Mouse (Mus musculus) mammary gland, adult 2 months (tissue): ENCODE data around the gene Vmn1r223. TPM values are rescaled to one million over a fixed set of nuclear protein-coding genes. Genes with fewer than 3 reads are reported as not detected.

ENCODE experiments used
- polyA plus RNA-seq: library from polyadenylated mRNA; depleted of rRNA; stranded (reverse); fragments of >200 nt; gene quantifications from 2 replicates; pipeline ENCODE4 v1.2.3, GENCODE M21; 2012; ENCODE audit warnings: low replicate concordance; rRNA removed

Vmn1r223 gene
- polyA plus RNA-seq: not detected in 2 replicates

GRCm38 (mm10) chr13:23246834-23247233 lies at the start of gene Vmn1r223:
Gene Vmn1r223, plus strand, starts transcription at chr13:23247134.

GRCm38 (mm10) chr13:23213827-23214226 lies 33.1 kb upstream of the Vmn1r223 start, which contains the start of gene Vmn1r221:
Gene Vmn1r221, plus strand, starts transcription at chr13:23214127.

GRCm38 (mm10) chr13:23235847-23236246 lies 11.1 kb upstream of the Vmn1r223 start, which contains the start of gene Vmn1r222:
Gene Vmn1r222, minus strand, starts transcription at chr13:23235947.

Other genes with a start within 250 kb of the Vmn1r223 start
- not detected in 2 replicates for gene Vmn1r213, start 239.5 kb upstream of the Vmn1r223 start, polyA plus RNA-seq
- gene Vmn1r214, start 216.7 kb upstream of the Vmn1r223 start, polyA plus RNA-seq: not detected in 2 replicates
- gene Vmn1r215, start 179.1 kb upstream of the Vmn1r223 start, polyA plus RNA-seq: not detected in 2 replicates
- not detected in 2 replicates for gene Vmn1r217, start 128.9 kb upstream of the Vmn1r223 start, polyA plus RNA-seq
- gene Vmn1r218, start 114.0 kb upstream of the Vmn1r223 start, polyA plus RNA-seq: not detected in 2 replicates
- not detected in 2 replicates for gene Vmn1r219, start 87.8 kb upstream of the Vmn1r223 start, polyA plus RNA-seq
- not detected in 2 replicates for gene Vmn1r220, start 59.2 kb upstream of the Vmn1r223 start, polyA plus RNA-seq
- gene Vmn1r221, start 33.0 kb upstream of the Vmn1r223 start, polyA plus RNA-seq: not detected in 2 replicates
- gene Vmn1r222, start 11.2 kb upstream of the Vmn1r223 start, polyA plus RNA-seq: not detected in 2 replicates
- gene Zfp322a, start 122.1 kb downstream of the Vmn1r223 start, polyA plus RNA-seq: 0.82 and 2.2 TPM in 2 replicates
- gene Abt1, start 176.7 kb downstream of the Vmn1r223 start, polyA plus RNA-seq: 1.8 and 2.7 TPM in 2 replicates
- gene Btn1a1, start 218.8 kb downstream of the Vmn1r223 start, polyA plus RNA-seq: 7.6 and 14.7 TPM in 2 replicates
- gene Btn2a2, start 241.7 kb downstream of the Vmn1r223 start, polyA plus RNA-seq: 0.22 TPM in 1 of 2 replicates, not detected in the other